Mouse (Mus musculus): ENCODE data around the gene Gm5294.

GRCm38 (mm10) chr5:138843168-138843824 is 23.4 kb downstream of the Gm5294 start:
- TF ChIP-seq TAL1 (IDR thresholded peaks at IDR 0.05; ENCODE audit: low read length), result no peak
- TF ChIP-seq GATA1 (IDR thresholded peaks at IDR 0.05; ENCODE audit: low read length), result no peak

Data from erythroblast, embryonic 14.5 days (primary cell).